Mouse (Mus musculus) stomach, postnatal 0 days (tissue): ENCODE results near the gene Pgam1. TPM values are rescaled to one million over a fixed set of nuclear protein-coding genes. Genes with fewer than 3 reads are reported as not detected.
"Not testable (repeated sequence)": the region's sequence is repeated elsewhere in the genome, so short reads cannot be mapped to it uniquely, and the experiment has no call there.

Experiments
- ATAC-seq: fragments of 200-750 bp; cut with Nextera tagmentation; 2 replicates; pipeline ENCODE4 v1.8.0; 2017; ENCODE audit not compliant: low FRiP score, low TSS enrichment
- DNase-seq: peaks from one replicate; pipeline ENCODE4 v3.0.0-alpha.2; 2016; ENCODE audit warnings: low spot score
- H3K27ac ChIP-seq: fragments of 300-500 bp; sonication (generic); replicated peaks from 2 replicates; pipeline ENCODE4 v1.5.1; 2014; ENCODE audit warnings: mild to moderate bottlenecking, control low read depth
- H3K27me3 ChIP-seq: fragments of 300-500 bp; sonication (generic); 2 replicates; pipeline ENCODE4 v1.6.1; 2014; ENCODE audit warnings: low read length; ENCODE audit not compliant: control insufficient read depth, insufficient read depth
- H3K36me3 ChIP-seq: fragments of 300-500 bp; sonication (generic); 2 replicates; pipeline ENCODE4 v1.6.1; 2014; ENCODE audit warnings: low read length, mixed read lengths; ENCODE audit not compliant: control insufficient read depth, insufficient read depth
- H3K4me1 ChIP-seq: fragments of 300-500 bp; sonication (generic); replicated peaks from 2 replicates; pipeline ENCODE4 v1.6.1; 2014; ENCODE audit warnings: antibody characterized with exemption; ENCODE audit not compliant: control insufficient read depth, insufficient read depth
- H3K4me2 ChIP-seq: fragments of 300-500 bp; sonication (generic); replicated peaks from 2 replicates; pipeline ENCODE4 v1.6.1; 2014; ENCODE audit warnings: low read depth, mild to moderate bottlenecking, control low read depth, moderate library complexity
- H3K4me3 ChIP-seq: fragments of 300-500 bp; sonication (generic); 2 replicates; pipeline ENCODE4 v1.5.1; 2014; ENCODE audit warnings: low read depth, low read length, control low read depth
- H3K9ac ChIP-seq: fragments of 300-500 bp; sonication (generic); 2 replicates; pipeline ENCODE4 v1.6.1; 2014; ENCODE audit warnings: mild to moderate bottlenecking, low read length, control low read depth, mixed read lengths
- H3K9me3 ChIP-seq: fragments of 300-500 bp; sonication (generic); 2 replicates; pipeline ENCODE4 v1.6.1; 2016; ENCODE audit warnings: low read length; ENCODE audit not compliant: control insufficient read depth
- CTCF ChIP-seq: IDR thresholded peaks from 2 replicates; pipeline ENCODE4 v1.5.1; 2016; ENCODE audit warnings: antibody characterized with exemption, low read depth, mild to moderate bottlenecking, moderate library complexity
- EP300 ChIP-seq: optimal IDR thresholded peaks from 2 replicates; pipeline ENCODE3; 2016; ENCODE audit warnings: antibody characterized with exemption
- WGBS: fragments of 180-500 bp; shearing (Covaris S2); extraction: QIAGEN DNeasy Blood & Tissue Kit; methylation state at CpG from one replicate; pipeline ENCODE4 v1.1.7; 2014; 5-methylcytosine and 5-hydroxymethylcytosine counted together
- polyA plus RNA-seq: library from polyadenylated mRNA; unstranded; fragments of >200 nt; fragmentation: Nextera tagmentation; extraction: Ambion mirVana; gene quantifications from 2 replicates; pipeline ENCODE4 v1.2.1, GENCODE M21; 2015

Gene Pgam1
- polyA plus RNA-seq = 334 and 339 TPM in 2 replicates

DNA sequence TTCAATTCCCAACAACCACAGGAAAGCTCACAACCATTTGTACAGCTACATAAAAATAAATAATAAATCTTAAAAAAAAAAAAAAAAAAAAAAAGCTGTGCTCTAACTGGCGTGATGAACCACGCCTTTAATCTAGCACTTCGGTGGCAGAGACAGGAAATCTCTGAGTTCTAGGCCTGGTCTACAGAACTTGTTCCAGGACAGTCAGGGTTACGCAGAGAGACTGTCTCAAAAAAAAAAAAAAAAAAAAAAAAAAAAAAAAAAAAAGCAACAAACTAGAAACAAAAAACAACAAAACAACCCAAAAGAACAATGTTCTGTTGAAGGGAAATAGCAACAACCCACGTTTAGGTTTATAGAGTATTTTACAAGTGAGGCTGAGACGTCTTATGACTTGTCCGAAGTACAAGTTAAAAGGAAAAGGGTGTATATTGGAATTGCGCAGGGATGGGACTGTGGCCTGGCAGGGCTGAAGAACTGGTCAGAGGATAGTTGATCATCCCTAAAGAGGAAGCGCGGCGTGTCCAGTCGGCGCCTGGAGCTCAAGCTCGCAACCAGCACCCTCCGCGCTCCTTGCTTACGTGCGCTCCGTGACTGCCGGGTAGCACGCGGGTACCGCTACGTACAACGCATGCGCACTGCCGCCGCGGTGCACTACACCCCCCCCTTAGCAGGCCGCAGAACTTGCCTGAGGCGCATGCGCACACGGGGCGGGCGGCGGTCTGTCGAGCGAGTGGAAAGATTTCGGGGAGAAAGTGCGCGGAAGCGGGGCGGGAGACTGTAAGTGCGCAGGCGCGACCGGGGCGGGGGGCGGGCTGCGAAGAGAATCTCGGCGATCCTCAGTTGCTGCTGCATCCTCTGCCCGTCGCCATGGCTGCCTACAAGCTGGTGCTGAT, at the start of gene Pgam1:
Pgam1 (plus strand) TSS at position 746 of the 896 bp plus-strand sequence.
- Histone ChIP-seq H3K36me3 (peaks cover 3% of the 10 kb centered on the region; the same call in 1 of the 2 replicates), H3K4me1 (peaks cover 9% of the 10 kb centered on the region; the same call in 1 of the 2 replicates), H3K27ac (peak within 1 kb of the TSS; percentile 83), H3K27me3 (no peaks in the 10 kb centered on the region), H3K4me3 (peak within 1 kb of the TSS; percentile 76), H3K4me2 (peak within 1 kb of the TSS; percentile 83), H3K9ac (peak within 1 kb of the TSS; percentile 80), H3K9me3 (no peaks in the 10 kb centered on the region)
- TF ChIP-seq EP300 = no peak
- no peak for TF ChIP-seq CTCF
- DNase-seq (peak; percentile 98), ATAC-seq (peak; percentile 95)
- WGBS = 4% methylated on average over 44 of the region's 54 CpGs

GRCm38 (mm10) chr19:41866707-41867106, 45.0 kb upstream of the Pgam1 start:
- no peak overlapping the region for H3K4me2 ChIP-seq
- no peaks in the 10 kb centered on the region for H3K27me3 ChIP-seq
- no peaks in the 10 kb centered on the region; the same call in 1 of the 2 replicates for H3K36me3 ChIP-seq
- H3K9ac ChIP-seq = no peak overlapping the region
- no peak overlapping the region for H3K4me3 ChIP-seq
- no peak overlapping the region for H3K27ac ChIP-seq
- DNase-seq (no peak), ATAC-seq (no peak)
- H3K9me3 ChIP-seq = no peaks in the 10 kb centered on the region
- WGBS = 86% methylated on average over 8 of the region's 8 CpGs
- no peak for TF ChIP-seq EP300
- TF ChIP-seq CTCF = no peak
- H3K4me1 ChIP-seq = no peaks in the 10 kb centered on the region

GRCm38 (mm10) chr19:41869296-41869695, 42.4 kb upstream of the Pgam1 start:
- WGBS = 96% methylated on average over 5 of the region's 5 CpGs
- no peaks in the 10 kb centered on the region; the same call in 1 of the 2 replicates for H3K36me3 ChIP-seq

GRCm38 (mm10) chr19:41869946-41870345, 41.8 kb upstream of the Pgam1 start:
- WGBS = 73% methylated on average over 5 of the region's 5 CpGs
- not testable (repeated sequence) for DNase-seq, H3K4me2 ChIP-seq, ATAC-seq, H3K36me3 ChIP-seq, H3K27me3 ChIP-seq, H3K4me1 ChIP-seq, H3K27ac ChIP-seq, H3K9ac ChIP-seq, H3K9me3 ChIP-seq, H3K4me3 ChIP-seq
- TF ChIP-seq CTCF = peak; percentile 42

More at GRCm38 (mm10) chr19:41869296-41869695, 42.4 kb upstream of the Pgam1 start:
- ATAC-seq (no peak), DNase-seq (no peak)
- Histone ChIP-seq H3K27ac (no peak overlapping the region), H3K4me3 (no peak overlapping the region), H3K27me3 (no peaks in the 10 kb centered on the region), H3K9me3 (no peaks in the 10 kb centered on the region), H3K4me2 (no peak overlapping the region), H3K4me1 (no peaks in the 10 kb centered on the region), H3K9ac (no peak overlapping the region)
- no peak for TF ChIP-seq CTCF
- no peak for TF ChIP-seq EP300

DNA sequence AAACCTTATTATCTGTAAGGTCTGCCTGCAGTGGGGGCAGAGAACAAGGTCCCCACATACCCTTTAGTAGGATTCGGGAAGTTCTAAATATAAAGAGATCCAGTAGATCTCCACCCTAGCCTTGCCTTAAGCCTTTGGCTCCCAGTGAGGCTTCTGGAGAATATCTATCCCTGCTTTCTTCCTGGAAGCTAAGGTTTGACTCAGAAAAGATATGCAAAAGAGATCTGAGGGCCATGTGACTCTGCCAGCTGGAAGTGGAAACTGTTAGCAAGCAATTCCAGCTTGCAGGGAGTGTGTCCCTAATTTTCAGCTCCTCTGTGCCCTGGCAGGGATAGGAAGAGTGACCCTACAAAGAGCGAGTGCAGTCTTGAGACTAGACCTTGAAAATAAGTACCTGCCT, 39.4 kb upstream of the Pgam1 start:
- Histone ChIP-seq H3K4me1 (no peaks in the 10 kb centered on the region), H3K36me3 (peaks cover 4% of the 10 kb centered on the region; the same call in 1 of the 2 replicates), H3K4me2 (no peak overlapping the region), H3K27ac (no peak overlapping the region), H3K9me3 (no peaks in the 10 kb centered on the region), H3K27me3 (no peaks in the 10 kb centered on the region), H3K9ac (no peak overlapping the region), H3K4me3 (no peak overlapping the region)
- 88% methylated on average over 2 of the region's 2 CpGs for WGBS
- DNase-seq (no peak), ATAC-seq (no peak)
- TF ChIP-seq CTCF (no peak), EP300 (no peak)

- Histone ChIP-seq H3K36me3 (peaks cover 6% of the 10 kb centered on the region; the same call in 1 of the 2 replicates), H3K27me3 (no peaks in the 10 kb centered on the region), H3K4me3 (no peak overlapping the region), H3K4me2 (no peak overlapping the region), H3K4me1 (no peaks in the 10 kb centered on the region), H3K9me3 (no peaks in the 10 kb centered on the region), H3K27ac (no peak overlapping the region), H3K9ac (no peak overlapping the region)
- no peak for DNase-seq
- ATAC-seq = no peak
- 90% methylated on average over 14 of the region's 14 CpGs for WGBS
- no peak for TF ChIP-seq CTCF
Observed at GRCm38 (mm10) chr19:41874356-41874755, 37.4 kb upstream of the Pgam1 start.
